Mouse (Mus musculus): ENCODE measurements around the gene Pdk3.

Gene Pdk3

GRCm38 (mm10) chrX:93831561-93832336 lies at the start of gene Pdk3:
Gene Pdk3, minus strand, starts transcription at chrX:93832201.
- DNase-seq (ENCODE audit: low spot score in 2 of 2), result peak; percentile 61 to 64

- no peak for DNase-seq (ENCODE audit: low spot score in 2 of 2)
Measured at GRCm38 (mm10) chrX:93877634-93878016, 45.6 kb upstream of the Pdk3 start.

GRCm38 (mm10) chrX:93876981-93877633 lies 45.1 kb upstream of the Pdk3 start:
- DNase-seq (ENCODE audit: low spot score in 2 of 2), result no peak

GRCm38 (mm10) chrX:93863393-93863792 lies 31.4 kb upstream of the Pdk3 start:
- DNase-seq (ENCODE audit: low spot score in 2 of 2), result no peak

- no peak for DNase-seq (ENCODE audit: low spot score in 2 of 2)
Measured at GRCm38 (mm10) chrX:93862525-93863086, 30.6 kb upstream of the Pdk3 start.

GRCm38 (mm10) chrX:93857756-93858155 lies 25.8 kb upstream of the Pdk3 start:
- no peak for DNase-seq (ENCODE audit: low spot score in 2 of 2)

- no peak for DNase-seq (ENCODE audit: low spot score in 2 of 2)
Measured at GRCm38 (mm10) chrX:93832337-93832884, 410 bp upstream of the Pdk3 start.

- DNase-seq (ENCODE audit: low spot score in 2 of 2), result no peak
Measured at GRCm38 (mm10) chrX:93825787-93826186, 6.2 kb downstream of the Pdk3 start.

- no peak for DNase-seq (ENCODE audit: low spot score in 2 of 2)
Measured at GRCm38 (mm10) chrX:93808040-93808439, 24.0 kb downstream of the Pdk3 start.

GRCm38 (mm10) chrX:93793168-93793567 lies 38.8 kb downstream of the Pdk3 start:
- DNase-seq (ENCODE audit: low spot score in 2 of 2), result peak; percentile 6 to 47

- DNase-seq (ENCODE audit: low spot score in 2 of 2), result no peak
Measured at GRCm38 (mm10) chrX:93789562-93789961, 42.4 kb downstream of the Pdk3 start.

GRCm38 (mm10) chrX:93760770-93761169 lies 71.2 kb downstream of the Pdk3 start:
- no peak for DNase-seq (ENCODE audit: low spot score in 2 of 2)

- DNase-seq (ENCODE audit: low spot score in 2 of 2), result no peak
Measured at GRCm38 (mm10) chrX:93756867-93757455, 75.0 kb downstream of the Pdk3 start.

GRCm38 (mm10) chrX:93755210-93755842 lies 76.7 kb downstream of the Pdk3 start:
- no peak for DNase-seq (ENCODE audit: low spot score in 2 of 2)

- no peak for DNase-seq (ENCODE audit: low spot score in 2 of 2)
Measured at GRCm38 (mm10) chrX:93750566-93750965, 81.4 kb downstream of the Pdk3 start.

- DNase-seq (ENCODE audit: low spot score in 2 of 2), result no peak
Measured at GRCm38 (mm10) chrX:93749165-93749564, 82.8 kb downstream of the Pdk3 start.

- DNase-seq (ENCODE audit: low spot score in 2 of 2), result no peak
Measured at GRCm38 (mm10) chrX:93732975-93733748, 98.8 kb downstream of the Pdk3 start.

GRCm38 (mm10) chrX:93732407-93732806 lies 99.6 kb downstream of the Pdk3 start:
- no peak for DNase-seq (ENCODE audit: low spot score in 2 of 2)

GRCm38 (mm10) chrX:93730854-93731253 lies 101.1 kb downstream of the Pdk3 start:
- DNase-seq (ENCODE audit: low spot score in 2 of 2), result no peak

GRCm38 (mm10) chrX:93729529-93729928 lies 102.5 kb downstream of the Pdk3 start:
- DNase-seq (ENCODE audit: low spot score in 2 of 2), result no peak
